Mouse (Mus musculus) megakaryocyte, embryonic 14.5 days (primary cell): ENCODE measurements around the gene Paqr7.

Experiments used
- FLI1 ChIP-seq: IDR thresholded peaks from 2 replicates; pipeline ENCODE4 v1.6.1; 2012; ENCODE audit warnings: low read length, inconsistent platforms, mixed read lengths
- GATA1 ChIP-seq: IDR thresholded peaks from 3 replicates; pipeline ENCODE4 v1.6.1; 2012; ENCODE audit warnings: mixed read lengths, low read length, inconsistent platforms, borderline replicate concordance

DNA sequence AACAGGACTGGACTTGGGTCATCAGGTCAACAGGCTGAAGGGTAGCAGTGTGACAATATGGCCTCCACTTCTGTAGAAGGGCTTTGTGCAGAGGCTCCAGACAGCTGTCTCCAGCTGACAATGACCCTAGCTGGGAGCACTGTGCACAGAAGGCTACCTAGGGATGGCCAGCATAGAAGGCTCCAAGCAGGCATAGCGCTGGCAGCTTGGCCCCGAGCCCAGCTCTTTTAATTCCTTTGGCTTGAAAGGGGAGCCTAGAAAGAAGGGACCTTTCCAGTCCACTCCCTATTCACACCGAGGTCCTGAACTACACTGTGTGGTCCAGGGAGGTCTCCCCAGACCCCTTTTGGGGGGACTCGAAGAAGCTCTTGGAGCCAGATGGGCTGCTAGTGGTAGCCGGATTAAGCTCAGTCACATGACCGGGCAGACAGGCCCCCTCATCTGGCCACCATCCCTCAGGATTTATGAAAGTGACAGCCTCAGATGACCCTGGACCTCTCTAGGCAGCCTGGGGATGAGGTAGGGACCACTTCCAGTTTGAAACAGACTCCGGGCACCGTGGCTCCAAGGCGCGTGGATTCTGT lies 42.6 kb downstream of the Paqr7 start:
- TF ChIP-seq GATA1 (no peak), FLI1 (no peak)
